Mouse (Mus musculus): Measurements from ENCODE around the gene Hist3h2ba.

The Hist3h2ba gene

GRCm38 (mm10) chr11:58964216-58964615, 15.5 kb downstream of the Hist3h2ba start:
- no peak for DNase-seq (ENCODE audit: low spot score)

GRCm38 (mm10) chr11:58965001-58965760, 16.5 kb downstream of the Hist3h2ba start:
- DNase-seq (ENCODE audit: low spot score) = no peak

GRCm38 (mm10) chr11:58967346-58967745, 18.6 kb downstream of the Hist3h2ba start:
- no peak for DNase-seq (ENCODE audit: low spot score)

- no peak for DNase-seq (ENCODE audit: low spot score)
Observed at GRCm38 (mm10) chr11:58968551-58968950, 19.8 kb downstream of the Hist3h2ba start.

- no peak for DNase-seq (ENCODE audit: low spot score)
Observed at GRCm38 (mm10) chr11:58969027-58969426, 20.3 kb downstream of the Hist3h2ba start.

GRCm38 (mm10) chr11:58969659-58970058, 20.9 kb downstream of the Hist3h2ba start:
- no peak for DNase-seq (ENCODE audit: low spot score)

- no peak for DNase-seq (ENCODE audit: low spot score)
Observed at GRCm38 (mm10) chr11:58970831-58971530, 22.3 kb downstream of the Hist3h2ba start.

- DNase-seq (ENCODE audit: low spot score) = no peak
Observed at GRCm38 (mm10) chr11:58971796-58972195, 23.1 kb downstream of the Hist3h2ba start.

GRCm38 (mm10) chr11:58974414-58974813, 25.7 kb downstream of the Hist3h2ba start:
- no peak for DNase-seq (ENCODE audit: low spot score)

- DNase-seq (ENCODE audit: low spot score) = no peak
Observed at GRCm38 (mm10) chr11:58977150-58977549, 28.4 kb downstream of the Hist3h2ba start.

- no peak for DNase-seq (ENCODE audit: low spot score)
Observed at GRCm38 (mm10) chr11:58977607-58978026, 28.9 kb downstream of the Hist3h2ba start.

GRCm38 (mm10) chr11:58978027-58978705, 29.4 kb downstream of the Hist3h2ba start, which contains the start of gene Trim11:
Gene Trim11 (plus strand): TSS chr11:58978093.
- DNase-seq (ENCODE audit: low spot score) = peak; percentile 56

GRCm38 (mm10) chr11:58978706-58979030, 29.9 kb downstream of the Hist3h2ba start:
- DNase-seq (ENCODE audit: low spot score) = no peak

GRCm38 (mm10) chr11:58979183-58979582, 30.5 kb downstream of the Hist3h2ba start:
- no peak for DNase-seq (ENCODE audit: low spot score)

GRCm38 (mm10) chr11:58979661-58980060, 30.9 kb downstream of the Hist3h2ba start:
- no peak for DNase-seq (ENCODE audit: low spot score)

- DNase-seq (ENCODE audit: low spot score) = no peak
Observed at GRCm38 (mm10) chr11:58980381-58980990, 31.8 kb downstream of the Hist3h2ba start.

GRCm38 (mm10) chr11:58981541-58982447, 33.1 kb downstream of the Hist3h2ba start:
- peak; percentile 47 for DNase-seq (ENCODE audit: low spot score)

- no peak for DNase-seq (ENCODE audit: low spot score)
Observed at GRCm38 (mm10) chr11:58982471-58983097, 33.9 kb downstream of the Hist3h2ba start.

GRCm38 (mm10) chr11:58983691-58984341, 35.1 kb downstream of the Hist3h2ba start:
- DNase-seq (ENCODE audit: low spot score) = no peak

- DNase-seq (ENCODE audit: low spot score) = no peak
Observed at GRCm38 (mm10) chr11:58984657-58985056, 35.9 kb downstream of the Hist3h2ba start.
